Mouse (Mus musculus): ENCODE results near the gene Hbb-bs. TPM values are rescaled to one million over a fixed set of nuclear protein-coding genes. Genes with fewer than 3 reads are reported as not detected.

Hbb-bs gene
- total and polyA plus RNA-seq, 3 experiments = 5.7 TPM; not detected in 2

- dilution Hi-C loops (cut with MboI; ENCODE audit: extremely low pct_ligation_motif_present, extremely low pct_unique_long_range_greater_than_20kb, low sequenced_read_pairs) = no loop called here
- H3K9ac ChIP-seq (ENCODE audit: insufficient read depth, low read depth) = no peak overlapping the region
Observed at GRCm38 (mm10) chr7:103861531-103861930, 33.6 kb upstream of the Hbb-bs start.

GRCm38 (mm10) chr7:103860855-103861254 is 33.0 kb upstream of the Hbb-bs start:
- DNase-seq (ENCODE audit: extremely low read depth) = peak; percentile 99
- TF ChIP-seq JUND (conservative IDR thresholded peaks at IDR 0.05; ENCODE audit: low read depth, low read length) (peak; percentile 76), MAFK (IDR thresholded peaks at IDR 0.05; ENCODE audit: insufficient replicate concordance, low read length) (peak; percentile 100), MXI1 (IDR thresholded peaks at IDR 0.05; ENCODE audit: low read depth, low read length) (peak; percentile 82), TCF12 (IDR thresholded peaks at IDR 0.05; ENCODE audit: low read depth, low read length) (peak; percentile 71), MYC (IDR thresholded peaks at IDR 0.05; ENCODE audit: low read depth, low read length) (peak; percentile 37; the same call in 1 of the 2 replicates), GABPA (IDR thresholded peaks at IDR 0.05; ENCODE audit: insufficient replicate concordance, low read depth, low read length) (peak; percentile 71), ZNF384 (IDR thresholded peaks at IDR 0.05; ENCODE audit: low read depth, low read length) (no peak), HCFC1 (IDR thresholded peaks at IDR 0.05; ENCODE audit: low read depth, low read length) (no peak), BHLHE40 (IDR thresholded peaks at IDR 0.05; ENCODE audit: low read depth, low read length) (0 out of 2 replicates have a peak, but pooled peaks have one; percentile 17), MAX (IDR thresholded peaks at IDR 0.05; ENCODE audit: low read length) (peak; percentile 75; the same call in 1 of the 2 replicates), ETS1 (conservative IDR thresholded peaks at IDR 0.05; ENCODE audit: low read depth, low read length) (peak; percentile 92), EP300 (IDR thresholded peaks at IDR 0.05; ENCODE audit: low read length) (peak; percentile 72), RAD21 (IDR thresholded peaks at IDR 0.05; ENCODE audit: low read depth, low read length) (no peak), MEF2A (IDR thresholded peaks at IDR 0.05; ENCODE audit: borderline replicate concordance, low read depth, low read length) (peak; percentile 40; the same call in 1 of the 2 replicates), TBP (conservative IDR thresholded peaks at IDR 0.05; ENCODE audit: low read depth, low read length) (no peak), POLR2AphosphoS2 (IDR thresholded peaks at IDR 0.05; ENCODE audit: low read depth, low read length) (no peak), E2F4 (IDR thresholded peaks at IDR 0.05; ENCODE audit: insufficient replicate concordance, low read depth, low read length) (0 out of 2 replicates have a peak, but pooled peaks have one; percentile 46), RCOR1 (conservative IDR thresholded peaks at IDR 0.05; ENCODE audit: low read depth, low read length) (no peak), JUN (IDR thresholded peaks at IDR 0.05; ENCODE audit: insufficient read depth, low read depth, low read length) (peak; percentile 60), CHD2 (IDR thresholded peaks at IDR 0.05; ENCODE audit: low read length) (no peak), MAZ (IDR thresholded peaks at IDR 0.05; ENCODE audit: low read depth, low read length) (0 out of 2 replicates have a peak, but pooled peaks have one; percentile 57), SIN3A (IDR thresholded peaks at IDR 0.05; ENCODE audit: low read length) (peak; percentile 94), NRF1 (IDR thresholded peaks at IDR 0.05; ENCODE audit: low read depth, low read length) (peak; percentile 42; the same call in 1 of the 2 replicates), ELF1 (IDR thresholded peaks at IDR 0.05; ENCODE audit: low read depth, low read length) (0 out of 2 replicates have a peak, but pooled peaks have one; percentile 23)
- no peak overlapping the region; the same call in 1 of the 2 replicates for H3K4me2 ChIP-seq (ENCODE audit: insufficient read depth, low read depth, poor library complexity, severe bottlenecking)
- no peaks in the 10 kb centered on the region for H3K27me3 ChIP-seq (replicated peaks)
- no peak overlapping the region for H3K27ac ChIP-seq (ENCODE audit: insufficient read depth, low read depth)
- H3K9me3 ChIP-seq (replicated peaks; ENCODE audit: low read length) = no peaks in the 10 kb centered on the region
- H3K9ac ChIP-seq (ENCODE audit: insufficient read depth, low read depth) = no peak overlapping the region
- in situ Hi-C loops (cut with MboI; ENCODE audit: low pct_ligation_motif_present, low pct_unique_long_range_greater_than_20kb, low sequenced_read_pairs) = no loop called here
- no peaks in the 10 kb centered on the region for H3K79me2 ChIP-seq (replicated peaks; ENCODE audit: control insufficient read depth, extremely low read depth, insufficient read depth, poor library complexity, severe bottlenecking)
- peaks cover 8 to 33% of the 10 kb centered on the region in 2 experiments; a peak in 3 of 4 replicates for H3K4me1 ChIP-seq (ENCODE audit: control insufficient read depth in 1 of 2, insufficient read depth in 2 of 2)
- no peak overlapping the region for H3K4me3 ChIP-seq (replicated peaks in 1 of 3; ENCODE audit: low read depth in 2 of 3, low read length in 2 of 3, poor library complexity in 1 of 3)
- no peaks in the 10 kb centered on the region for H3K36me3 ChIP-seq (replicated peaks in 1 of 2; ENCODE audit: control insufficient read depth in 1 of 2, insufficient read depth in 1 of 2, low read length in 1 of 2)
- dilution Hi-C loops (cut with MboI; ENCODE audit: extremely low pct_ligation_motif_present, extremely low pct_unique_long_range_greater_than_20kb, low sequenced_read_pairs) = no loop called here

More at GRCm38 (mm10) chr7:103861531-103861930, 33.6 kb upstream of the Hbb-bs start:
- in situ Hi-C loops (cut with MboI; ENCODE audit: low pct_ligation_motif_present, low pct_unique_long_range_greater_than_20kb, low sequenced_read_pairs) = no loop called here
- no peak overlapping the region for H3K27ac ChIP-seq (ENCODE audit: insufficient read depth, low read depth)
- H3K4me2 ChIP-seq (ENCODE audit: insufficient read depth, low read depth, poor library complexity, severe bottlenecking) = peak overlapping the region; percentile 56
- no peak overlapping the region for H3K4me3 ChIP-seq (replicated peaks in 1 of 3; ENCODE audit: low read depth in 2 of 3, low read length in 2 of 3, poor library complexity in 1 of 3)
- no peaks in the 10 kb centered on the region for H3K9me3 ChIP-seq (replicated peaks; ENCODE audit: low read length)
- H3K4me1 ChIP-seq (ENCODE audit: control insufficient read depth in 1 of 2, insufficient read depth in 2 of 2) = peaks cover 8 to 33% of the 10 kb centered on the region in 2 experiments; a peak in 3 of 4 replicates
- peak; percentile 48 for DNase-seq (ENCODE audit: extremely low read depth)
- no peak for TF ChIP-seq ELF1 (IDR thresholded peaks at IDR 0.05; ENCODE audit: low read depth, low read length)
- no peak for TF ChIP-seq BHLHE40 (IDR thresholded peaks at IDR 0.05; ENCODE audit: low read depth, low read length)
- no peak for TF ChIP-seq ETS1 (conservative IDR thresholded peaks at IDR 0.05; ENCODE audit: low read depth, low read length)
- no peak for TF ChIP-seq ZC3H11A (IDR thresholded peaks at IDR 0.05; ENCODE audit: low read depth, low read length)
- H3K36me3 ChIP-seq (replicated peaks in 1 of 2; ENCODE audit: control insufficient read depth in 1 of 2, insufficient read depth in 1 of 2, low read length in 1 of 2) = no peaks in the 10 kb centered on the region
- H3K27me3 ChIP-seq (replicated peaks) = no peaks in the 10 kb centered on the region
- no peaks in the 10 kb centered on the region for H3K79me2 ChIP-seq (replicated peaks; ENCODE audit: control insufficient read depth, extremely low read depth, insufficient read depth, poor library complexity, severe bottlenecking)
